Mouse (Mus musculus) myocyte (in vitro differentiated cells): Measurements from ENCODE around the gene Baiap3. TPM values are rescaled to one million over a fixed set of nuclear protein-coding genes. Genes with fewer than 3 reads are reported as not detected.

Experiments used
- H3K27me3 ChIP-seq: one replicate; pipeline ENCODE4 v1.6.1; 2011; ENCODE audit not compliant: control insufficient read depth, insufficient read depth, insufficient read length
- H3K36me3 ChIP-seq: one replicate; pipeline ENCODE4 v1.6.1; 2011; ENCODE audit not compliant: control insufficient read depth, insufficient read depth
- H3K4me2 ChIP-seq: one replicate; pipeline ENCODE4 v1.6.1; 2011; ENCODE audit warnings: low read depth, control low read depth
- H3K4me3 ChIP-seq: one replicate; pipeline ENCODE4 v1.5.1; 2011; ENCODE audit warnings: mild to moderate bottlenecking, control low read depth, moderate library complexity
- H3K79me2 ChIP-seq: one replicate; pipeline ENCODE4 v1.6.1; 2011; ENCODE audit not compliant: control insufficient read depth, insufficient read depth
- H3ac ChIP-seq: one replicate; pipeline ENCODE4 v1.6.1; 2011; ENCODE audit not compliant: control insufficient read depth, insufficient read length
- CEBPB ChIP-seq: IDR thresholded peaks from 2 replicates; pipeline ENCODE4 v1.6.1; 2011; ENCODE audit warnings: mild to moderate bottlenecking, moderate library complexity; ENCODE audit not compliant: poor library complexity, insufficient read depth, severe bottlenecking
- E2F4 ChIP-seq: IDR thresholded peaks from one replicate; pipeline ENCODE4 v1.6.1; 2011; ENCODE audit warnings: mild to moderate bottlenecking, control low read depth, moderate library complexity; ENCODE audit not compliant: insufficient read depth
- MAX ChIP-seq: IDR thresholded peaks from one replicate; pipeline ENCODE4 v1.6.1; 2011; ENCODE audit warnings: low read depth, mild to moderate bottlenecking, control low read depth
- MYOD1 ChIP-seq, 3 experiments: IDR thresholded peaks; one replicate each; pipeline ENCODE4 v1.6.1; 2011; ENCODE audit warnings: control low read depth in 2 of 3, low read depth in 2 of 3, mild to moderate bottlenecking in 2 of 3, moderate library complexity in 1 of 3; ENCODE audit not compliant: insufficient read length in 2 of 3, control insufficient read depth in 1 of 3
- MYOG ChIP-seq, 3 experiments: IDR thresholded peaks; one replicate each; pipeline ENCODE4 v1.6.1; 2011; ENCODE audit warnings: control low read depth in 2 of 3, low read depth in 2 of 3, mild to moderate bottlenecking in 2 of 3; ENCODE audit not compliant: insufficient read length in 2 of 3, control insufficient read depth in 1 of 3, insufficient read depth in 1 of 3
- POLR2A ChIP-seq: IDR thresholded peaks from one replicate; pipeline ENCODE4 v1.6.1; 2011; ENCODE audit warnings: low read depth, mild to moderate bottlenecking, control low read depth, moderate library complexity; ENCODE audit not compliant: insufficient read length
- POLR2AphosphoS2 ChIP-seq: IDR thresholded peaks from one replicate; pipeline ENCODE4 v1.6.1; 2011; ENCODE audit warnings: low read depth, control low read depth; ENCODE audit not compliant: insufficient read length
- REST ChIP-seq: IDR thresholded peaks from one replicate; pipeline ENCODE4 v1.6.1; 2011; ENCODE audit warnings: mild to moderate bottlenecking, control low read depth, moderate library complexity; ENCODE audit not compliant: insufficient read depth, insufficient read length
- SRF ChIP-seq: IDR thresholded peaks from one replicate; pipeline ENCODE4 v1.6.1; 2011; ENCODE audit warnings: low read depth; ENCODE audit not compliant: control insufficient read depth, insufficient read length
- TCF12 ChIP-seq: IDR thresholded peaks from one replicate; pipeline ENCODE4 v1.6.1; 2011; ENCODE audit warnings: mild to moderate bottlenecking, control low read depth; ENCODE audit not compliant: poor library complexity, insufficient read depth, severe bottlenecking
- TCF3 ChIP-seq: IDR thresholded peaks from one replicate; pipeline ENCODE4 v1.6.1; 2011; ENCODE audit warnings: low read depth, control low read depth; ENCODE audit not compliant: insufficient read length
- USF1 ChIP-seq: IDR thresholded peaks from one replicate; pipeline ENCODE4 v1.6.1; 2011; ENCODE audit warnings: low read depth, mild to moderate bottlenecking, control low read depth, moderate library complexity
- polyA plus RNA-seq: library from polyadenylated mRNA; unstranded; fragments of >200 nt; fragmentation: generic; extraction: Trizol; gene quantifications from one replicate; pipeline ENCODE4 v1.2.1, GENCODE M21; 2012; ENCODE audit warnings: missing spikeins

Baiap3 gene
- polyA plus RNA-seq, 1 experiment = 0.01 TPM

GRCm38 (mm10) chr17:25221821-25222503 lies 34.2 kb downstream of the Baiap3 start:
- H3K4me2 ChIP-seq = no peak overlapping the region
- no peaks in the 10 kb centered on the region for H3K36me3 ChIP-seq
- H3K4me3 ChIP-seq = no peak overlapping the region
- no peaks in the 10 kb centered on the region for H3K79me2 ChIP-seq
- TF ChIP-seq MYOD1 (IDR thresholded peaks at IDR 0.05; ENCODE audit: control insufficient read depth in 1 of 3, insufficient read length in 2 of 3, low read depth in 2 of 3) (no peak), CEBPB (no peak), POLR2A (no peak), POLR2AphosphoS2 (no peak), SRF (no peak), REST (no peak), MYOG (IDR thresholded peaks at IDR 0.05; ENCODE audit: control insufficient read depth in 1 of 3, insufficient read depth in 1 of 3, insufficient read length in 2 of 3, low read depth in 2 of 3) (no peak), E2F4 (no peak), USF1 (no peak), TCF3 (no peak), TCF12 (no peak), MAX (no peak)
- no peaks in the 10 kb centered on the region for H3K27me3 ChIP-seq
- H3ac ChIP-seq = no peak overlapping the region

GRCm38 (mm10) chr17:25220746-25221145 lies 35.4 kb downstream of the Baiap3 start:
- Histone ChIP-seq H3K79me2 (no peaks in the 10 kb centered on the region), H3K4me3 (no peak overlapping the region), H3K27me3 (no peaks in the 10 kb centered on the region), H3K4me2 (no peak overlapping the region), H3ac (no peak overlapping the region), H3K36me3 (no peaks in the 10 kb centered on the region)
- TF ChIP-seq E2F4 = no peak
- no peak for TF ChIP-seq TCF3
- no peak for TF ChIP-seq REST
- TF ChIP-seq MAX = no peak
- no peak for TF ChIP-seq TCF12
- TF ChIP-seq SRF = no peak

- TF ChIP-seq TCF12 = no peak
- TF ChIP-seq TCF3 = no peak
- TF ChIP-seq REST = no peak
- no peak for TF ChIP-seq POLR2AphosphoS2
- no peak for TF ChIP-seq POLR2A
- TF ChIP-seq MYOD1 (IDR thresholded peaks at IDR 0.05; ENCODE audit: control insufficient read depth in 1 of 3, insufficient read length in 2 of 3, low read depth in 2 of 3) = no peak
- no peak for TF ChIP-seq USF1
- no peak for TF ChIP-seq MYOG (IDR thresholded peaks at IDR 0.05; ENCODE audit: control insufficient read depth in 1 of 3, insufficient read depth in 1 of 3, insufficient read length in 2 of 3, low read depth in 2 of 3)
- TF ChIP-seq E2F4 = no peak
- no peak for TF ChIP-seq SRF
- TF ChIP-seq MAX = no peak
- no peak for TF ChIP-seq CEBPB
- Histone ChIP-seq H3K4me2 (no peak overlapping the region), H3K4me3 (no peak overlapping the region), H3K79me2 (no peaks in the 10 kb centered on the region), H3K27me3 (no peaks in the 10 kb centered on the region), H3K36me3 (no peaks in the 10 kb centered on the region), H3ac (no peak overlapping the region)
These were observed 36.5 kb downstream of the Baiap3 start for GRCm38 (mm10) chr17:25219492-25220295.

- H3K79me2 ChIP-seq = no peaks in the 10 kb centered on the region
- no peaks in the 10 kb centered on the region for H3K27me3 ChIP-seq
- H3K4me3 ChIP-seq = no peak overlapping the region
- no peaks in the 10 kb centered on the region for H3K36me3 ChIP-seq
- no peak overlapping the region for H3K4me2 ChIP-seq
- TF ChIP-seq USF1 (no peak), CEBPB (no peak), MYOG (IDR thresholded peaks at IDR 0.05; ENCODE audit: control insufficient read depth in 1 of 3, insufficient read depth in 1 of 3, insufficient read length in 2 of 3, low read depth in 2 of 3) (no peak), MAX (no peak), SRF (no peak), POLR2AphosphoS2 (no peak), E2F4 (no peak), TCF3 (no peak), POLR2A (no peak), REST (no peak), MYOD1 (IDR thresholded peaks at IDR 0.05; ENCODE audit: control insufficient read depth in 1 of 3, insufficient read length in 2 of 3, low read depth in 2 of 3) (no peak), TCF12 (no peak)
- H3ac ChIP-seq = no peak overlapping the region
These were observed 37.2 kb downstream of the Baiap3 start for GRCm38 (mm10) chr17:25218967-25219366.
